Mouse (Mus musculus): ENCODE measurements at regions not wholly inside any gene's neighbourhood (a gene's known extent, or its start where the extent isn't known, plus 50 kb on each side); places are given as distances from the start of the nearest gene placed in this dataset.

DNA sequence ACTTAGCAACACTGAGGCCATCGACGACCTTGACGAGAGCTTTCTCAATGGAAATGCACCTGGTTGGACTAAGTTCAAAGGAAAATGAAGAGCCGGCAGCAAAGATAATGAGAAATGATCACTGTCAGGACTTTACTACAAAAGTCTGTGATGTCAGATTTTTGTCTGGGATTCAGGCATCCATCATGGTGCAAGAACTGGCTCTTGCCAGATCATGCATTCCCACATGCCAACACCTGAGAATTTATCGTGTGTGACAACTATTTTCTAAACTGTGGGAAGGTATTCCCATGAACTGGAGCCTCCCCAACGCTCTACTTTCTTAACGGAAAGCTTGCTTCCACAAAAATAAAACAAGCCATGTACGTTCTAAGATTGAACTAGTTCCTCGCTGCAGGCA lies 58.1 kb downstream of the Irx6 start:
- DNase-seq: no peak

DNA sequence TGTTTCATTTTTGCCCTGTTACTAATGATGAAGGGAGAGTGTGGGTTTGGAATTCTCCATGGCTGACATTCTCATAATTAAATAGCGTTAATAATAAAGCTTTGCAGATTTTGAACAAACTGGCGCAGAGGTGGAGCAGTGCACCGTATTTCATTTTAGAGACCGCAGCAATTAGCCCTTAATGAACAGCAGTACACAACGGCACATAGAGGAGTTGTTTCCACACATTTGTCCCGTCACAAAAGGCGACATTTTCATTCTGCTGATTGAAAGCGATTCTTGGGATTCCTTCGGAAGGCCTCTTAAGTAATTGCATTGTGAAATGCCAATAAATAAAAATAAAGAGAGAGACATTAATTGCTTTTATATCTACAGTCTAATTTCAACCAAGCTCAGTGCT lies 61.6 kb downstream of the Irx6 start:
- no peak for DNase-seq

DNA sequence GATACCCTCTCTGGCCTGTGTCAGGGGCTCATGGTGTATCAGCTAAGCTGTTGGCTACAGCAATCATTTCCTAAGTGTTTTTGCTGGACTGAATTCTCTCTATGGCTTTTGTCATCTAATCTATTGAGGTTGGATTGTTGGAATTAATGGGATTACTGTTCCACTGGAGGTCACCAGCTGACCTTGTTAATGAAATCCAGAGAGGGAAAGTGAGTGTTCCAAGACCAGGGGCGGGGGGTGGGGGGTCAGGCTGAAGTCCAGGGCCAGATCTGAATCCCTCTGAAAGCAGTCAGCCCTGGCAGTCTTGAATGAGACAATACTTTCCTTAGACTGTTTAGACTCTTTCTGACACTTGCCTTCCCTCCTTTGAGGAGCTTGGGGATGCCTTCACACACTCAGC lies 64.0 kb downstream of the Irx6 start:
- DNase-seq: peak; percentile 48

DNA sequence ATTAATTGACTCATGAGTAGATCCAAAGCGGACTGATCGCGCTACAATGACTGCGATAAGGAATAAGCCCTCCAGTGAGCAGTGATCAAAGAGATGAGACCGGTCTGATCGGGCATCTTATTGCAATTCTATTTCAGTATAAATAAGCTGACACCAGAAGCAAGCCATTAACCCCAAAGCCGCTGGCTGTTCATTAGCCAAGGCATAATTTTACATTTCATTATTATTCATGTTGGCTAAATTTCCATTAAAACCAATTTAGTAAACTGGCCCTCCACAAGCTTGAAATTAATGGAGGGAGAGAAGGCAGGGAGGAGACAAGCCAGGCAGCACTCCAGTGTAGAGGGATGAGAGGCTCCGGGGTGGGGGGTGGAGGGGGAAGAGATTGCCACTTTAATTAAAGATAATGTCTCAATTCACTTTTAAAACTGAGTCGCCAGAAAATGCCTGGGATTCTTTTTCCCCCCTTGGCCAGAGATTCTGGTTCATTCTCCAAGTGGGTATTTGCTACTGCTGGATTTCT lies 66.3 kb downstream of the Irx6 start:
- no peak for DNase-seq

DNA sequence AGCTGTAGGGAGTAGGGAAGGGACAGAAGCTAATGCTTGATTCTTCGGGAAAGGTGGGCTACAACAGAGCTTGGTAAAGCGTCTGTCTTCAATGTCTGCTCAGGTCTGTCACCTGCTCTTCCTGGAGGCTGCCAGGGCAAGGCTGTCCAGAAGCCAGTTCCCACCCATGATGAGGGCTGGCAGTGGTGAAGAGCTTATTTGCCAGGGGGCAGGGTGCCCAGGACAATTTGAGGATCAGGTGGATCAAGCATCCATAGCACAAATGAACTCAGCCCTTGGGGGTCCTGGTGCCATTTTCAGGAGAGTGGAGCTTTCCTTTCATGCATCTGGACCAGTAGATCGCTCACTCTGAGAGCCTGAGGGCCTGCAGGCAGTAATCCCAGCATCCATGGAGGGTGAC lies 67.7 kb downstream of the Irx6 start:
- no peak for DNase-seq

DNA sequence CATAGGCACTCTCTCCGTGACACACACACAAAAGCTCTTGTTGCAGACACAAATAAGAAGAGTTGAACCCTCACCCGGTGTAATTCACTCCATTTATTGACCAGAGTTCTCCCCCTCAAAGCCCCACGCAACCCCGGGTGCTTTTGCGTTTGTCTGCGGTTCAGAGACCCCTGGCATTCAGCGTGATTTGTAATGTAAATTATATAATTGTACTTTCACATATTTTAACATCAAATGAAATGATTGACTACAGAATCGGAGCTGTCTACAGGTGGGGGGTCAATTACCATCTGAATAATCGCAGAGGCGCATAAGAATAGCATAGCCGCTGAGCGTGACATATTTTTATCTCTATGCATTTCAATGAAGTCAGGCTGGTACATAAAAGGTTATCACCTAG lies 69.0 kb downstream of the Irx6 start:
- peak; percentile 53 for DNase-seq

DNA sequence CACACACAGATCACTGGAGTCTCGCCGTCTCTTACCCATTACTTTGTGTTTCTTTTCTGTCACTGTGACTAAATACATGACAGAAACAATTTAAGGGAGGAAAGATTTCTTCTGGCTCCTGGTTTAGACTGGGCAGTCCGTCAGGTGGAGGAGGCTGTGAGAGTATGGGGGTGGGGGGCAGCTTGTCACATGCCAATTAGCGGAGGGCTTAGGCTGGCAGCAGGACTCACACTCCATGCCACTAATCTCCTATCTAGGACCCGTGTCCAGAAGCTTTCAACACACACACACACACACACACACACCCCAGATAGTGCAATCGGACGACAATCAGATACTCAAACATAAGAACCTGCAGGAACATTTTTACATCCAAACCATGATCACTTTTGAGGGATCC lies 73.0 kb downstream of the Irx6 start:
- no peak for DNase-seq

DNA sequence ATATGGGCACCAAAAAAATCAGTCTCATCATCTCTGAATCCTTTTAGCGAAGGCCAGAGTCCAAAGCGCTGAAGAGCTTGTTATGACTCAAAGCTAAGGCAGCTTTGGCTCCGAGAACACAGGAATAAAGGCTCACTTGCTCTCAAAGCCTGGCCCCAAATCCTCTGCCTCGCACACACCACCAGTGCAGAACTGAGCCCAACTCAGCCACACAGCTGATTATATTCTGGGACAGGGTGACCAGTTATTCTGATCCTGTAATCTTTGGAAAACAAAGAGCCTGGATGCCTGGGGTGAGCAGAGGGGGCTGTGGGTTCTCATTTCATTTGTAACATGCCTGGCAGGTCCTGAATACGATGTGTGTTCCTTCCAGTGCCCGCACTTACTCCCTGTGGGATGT lies 73.9 kb downstream of the Irx6 start:
- no peak for DNase-seq

DNA sequence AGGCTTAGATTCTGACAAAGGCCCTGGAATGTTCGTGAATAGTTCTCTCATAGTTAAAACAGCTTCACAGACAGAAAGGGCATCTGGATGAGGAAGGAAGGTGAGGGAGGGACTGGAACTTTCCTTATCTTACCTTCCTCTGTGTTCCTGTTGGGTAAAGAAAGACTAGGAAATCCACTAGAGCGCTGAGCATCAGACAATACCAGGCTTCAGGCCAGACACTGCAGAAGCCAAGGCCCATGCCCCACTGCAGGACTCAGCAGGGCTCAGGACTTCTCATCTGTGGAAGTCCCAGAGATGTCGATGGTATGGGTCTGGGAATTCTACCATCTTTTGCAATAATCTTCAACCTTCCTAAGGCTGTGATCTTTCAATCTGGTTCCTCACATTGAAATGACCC lies 67.2 kb upstream of the Mmp2 start:
- DNase-seq: no peak

DNA sequence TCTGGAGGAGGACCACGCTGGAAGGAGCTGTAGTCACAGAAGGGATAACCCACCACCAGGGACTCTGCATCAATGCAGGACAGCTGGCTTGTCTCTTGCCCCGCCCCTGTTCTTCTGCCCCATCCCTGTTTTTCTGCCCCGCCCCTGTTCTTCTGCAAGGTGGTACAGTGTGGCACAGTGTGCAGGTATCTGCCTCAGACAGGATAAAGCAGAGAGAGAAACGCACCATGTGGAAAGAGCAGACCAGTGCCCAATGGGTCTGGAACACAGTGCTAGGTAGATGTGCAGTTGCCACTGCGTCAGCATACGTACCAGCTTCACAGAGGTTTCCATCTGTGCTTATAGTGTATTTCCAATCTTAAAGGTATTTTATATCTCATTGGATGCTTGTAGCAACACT lies 66.2 kb upstream of the Mmp2 start:
- no peak for DNase-seq

DNA sequence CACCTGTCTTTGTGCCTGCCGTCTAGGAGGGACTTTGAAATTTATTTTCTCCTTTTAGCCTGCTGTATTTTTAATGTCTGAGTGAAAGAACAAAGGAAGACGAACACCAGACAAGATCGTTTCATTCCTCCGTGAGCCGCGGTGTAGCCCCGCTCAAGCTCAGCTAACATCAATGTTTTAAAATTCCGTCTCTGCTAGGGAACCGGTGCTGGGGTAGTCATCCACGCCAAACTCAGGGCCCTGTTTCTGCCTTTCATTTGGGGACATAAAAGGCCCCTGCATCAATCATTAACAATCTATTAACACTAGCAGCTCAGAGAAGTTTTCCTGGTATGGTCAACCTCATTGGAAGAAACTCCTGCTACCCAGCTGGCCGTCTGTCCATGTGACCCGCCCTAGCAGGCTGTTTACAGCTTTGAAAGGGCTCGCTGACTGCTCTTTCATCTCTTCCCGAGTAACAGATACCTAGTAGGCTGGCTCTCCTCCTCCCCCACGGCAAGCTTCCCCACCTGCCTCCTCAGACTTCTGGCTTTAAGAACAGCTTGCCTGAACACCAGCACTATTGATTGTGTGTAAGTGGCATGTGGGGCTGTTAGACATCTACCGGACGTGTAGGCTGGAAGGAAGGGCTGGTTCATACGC lies 65.0 kb upstream of the Mmp2 start:
- peak; percentile 66 for DNase-seq

DNA sequence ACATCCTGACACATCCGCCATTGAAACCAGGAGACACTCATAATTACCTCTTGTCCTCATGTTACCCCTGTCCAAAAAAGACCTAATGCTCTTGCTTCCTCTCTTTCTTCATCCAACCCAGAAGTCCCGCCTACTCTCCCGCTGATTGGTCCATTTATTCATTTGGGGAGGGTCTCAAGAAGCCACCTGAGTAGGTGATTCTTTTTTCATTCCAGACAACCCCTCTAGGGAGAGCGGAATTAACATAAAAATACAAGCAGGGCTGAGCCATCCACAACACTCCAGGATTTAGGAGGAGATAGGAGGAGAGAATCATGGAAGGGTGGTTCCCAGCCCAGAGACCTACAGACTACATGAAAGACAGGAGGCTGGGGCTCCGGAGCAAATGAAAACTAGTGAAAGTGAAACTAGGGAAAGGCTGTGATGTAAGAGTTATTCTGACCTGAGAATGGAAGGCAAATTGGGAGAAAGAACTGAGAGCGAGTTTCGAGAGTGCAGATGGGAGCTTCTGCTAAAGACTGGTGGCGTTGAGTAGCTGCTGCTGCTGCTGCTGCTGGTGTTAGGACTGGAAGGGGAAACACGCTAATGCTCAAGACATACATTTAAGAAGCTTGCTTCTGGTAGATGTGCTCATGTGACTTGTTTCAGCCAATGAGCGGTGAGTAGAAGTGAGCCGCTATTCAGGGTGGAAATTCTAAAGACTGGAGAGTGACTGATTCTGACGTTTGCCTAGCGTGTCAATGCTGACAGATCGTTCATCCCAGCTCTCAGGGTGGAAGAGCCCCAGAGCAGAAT lies 55.0 kb upstream of the Mmp2 start:
- DNase-seq: no peak

DNA sequence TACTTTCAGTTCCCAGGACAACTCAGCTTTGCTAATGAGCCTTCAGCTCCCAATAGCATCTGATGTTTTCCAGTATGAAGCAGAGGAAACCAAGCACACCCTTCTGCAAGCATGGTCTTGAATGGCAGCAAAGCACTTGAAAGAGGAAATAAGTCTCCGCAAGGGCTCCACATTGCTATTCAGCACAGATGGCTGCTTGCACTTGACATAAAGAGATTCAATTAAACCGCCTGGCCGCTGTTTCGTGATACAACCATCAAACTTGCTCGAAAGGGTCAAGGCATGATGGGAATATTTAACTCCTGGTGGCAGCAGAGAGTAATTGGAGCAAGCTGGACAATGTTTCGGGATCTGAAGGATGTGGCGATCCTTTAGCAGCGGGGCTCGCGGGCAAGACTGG lies 54.3 kb upstream of the Mmp2 start:
- peak; percentile 26 for DNase-seq

DNA sequence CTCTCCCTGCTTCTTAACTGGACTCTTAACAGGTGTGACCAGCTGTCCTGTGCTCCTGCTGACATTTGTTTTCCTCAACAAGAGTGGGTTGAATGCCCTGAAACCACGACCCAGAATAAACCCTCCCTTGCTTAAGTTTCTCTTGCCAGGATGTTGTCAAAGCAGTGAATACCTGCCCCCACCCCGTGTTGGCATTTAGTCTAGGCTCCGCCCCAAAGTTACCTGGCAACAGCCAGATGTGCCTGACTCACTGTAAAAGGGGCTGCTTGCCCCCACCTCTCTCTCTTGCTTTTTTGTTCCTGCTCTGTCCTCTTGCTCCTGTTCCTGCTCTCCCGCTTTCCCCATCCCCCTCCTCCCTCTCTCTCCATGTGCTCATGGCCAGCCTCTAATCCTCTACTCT lies 51.9 kb upstream of the Mmp2 start:
- DNase-seq: no peak

DNA sequence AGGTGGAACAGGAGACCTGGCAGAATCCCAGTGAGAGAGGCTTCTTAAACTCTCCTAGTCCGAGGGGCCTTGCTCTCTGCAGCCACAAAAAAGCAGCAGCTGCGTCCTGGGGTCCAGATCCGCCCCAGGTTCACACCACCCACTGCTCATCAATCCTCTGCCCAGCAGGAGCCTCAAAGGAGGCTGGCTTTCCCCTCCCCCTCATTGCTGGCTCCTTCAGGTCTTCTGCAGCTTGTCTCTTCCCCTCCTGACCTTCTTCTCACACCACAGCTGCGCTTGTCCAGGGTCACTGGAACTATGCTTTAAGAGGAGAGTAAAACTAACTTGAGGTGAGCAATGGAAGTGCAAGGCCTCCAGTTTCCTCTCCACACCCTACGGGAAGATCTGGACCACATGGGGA lies 50.0 kb upstream of the Mmp2 start:
- peak; percentile 36 for DNase-seq
